Mouse (Mus musculus) spleen, postnatal 0 days (tissue): ENCODE results near the gene Ttc39d. TPM values are rescaled to one million over a fixed set of nuclear protein-coding genes. Genes with fewer than 3 reads are reported as not detected.

ENCODE experiments used
- polyA plus RNA-seq: library from polyadenylated mRNA; unstranded; fragments of >200 nt; fragmentation: Nextera tagmentation; extraction: Ambion mirVana; gene quantifications from 2 replicates; pipeline ENCODE4 v1.2.1, GENCODE M21; 2015

Gene Ttc39d
- 0.05 TPM in 2 replicates for polyA plus RNA-seq

DNA sequence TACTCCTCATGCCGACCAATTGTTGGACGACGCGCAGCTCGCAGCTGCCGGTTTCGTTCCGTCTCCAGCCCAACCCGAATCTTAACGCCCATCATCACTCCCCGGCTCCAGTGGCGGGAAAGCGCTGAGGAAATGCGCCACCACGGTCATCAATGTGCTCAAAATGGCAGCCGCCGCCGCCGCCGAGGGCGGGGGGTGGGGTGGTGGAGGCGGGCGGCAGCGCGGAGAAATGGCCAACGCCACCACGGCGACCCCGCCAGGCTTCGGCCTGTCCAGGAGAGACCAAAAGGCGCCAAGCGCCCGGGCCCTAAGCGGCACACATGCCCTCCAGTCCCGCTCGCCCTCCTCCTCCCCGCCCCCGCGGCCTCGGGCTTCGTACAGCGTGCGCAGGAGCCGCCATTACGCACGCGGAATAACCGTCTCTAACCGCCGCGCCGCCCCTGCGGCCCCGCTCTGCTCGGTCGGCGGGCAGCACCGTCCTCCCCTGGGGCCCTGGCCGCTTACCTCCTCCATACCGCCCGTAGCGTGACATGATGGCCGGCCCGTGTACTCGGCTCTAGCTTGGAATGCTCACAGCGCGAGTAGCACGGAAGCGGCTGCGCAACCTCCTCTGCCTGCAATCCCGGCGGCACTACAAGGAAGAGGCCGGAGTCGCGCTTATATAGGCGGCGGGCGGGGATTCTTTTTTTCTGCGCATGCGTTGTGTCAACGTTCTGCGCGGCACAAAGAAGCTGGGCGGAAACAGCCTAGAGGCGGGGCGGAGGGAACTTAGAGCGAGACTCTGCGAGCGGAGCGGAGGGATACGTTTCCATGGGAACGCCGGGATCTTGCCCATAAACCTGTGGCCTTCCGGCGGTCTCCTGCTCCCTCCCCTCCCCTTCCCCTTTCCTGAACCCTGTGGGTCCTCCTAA is at the start of gene Ttc39d, which contains the start of gene Srsf7:
TSS of gene Ttc39d (plus strand) at position 790 of the 911 bp plus-strand sequence.
TSS of gene Srsf7 (minus strand) at position 637 of the 911 bp plus-strand sequence.

DNA sequence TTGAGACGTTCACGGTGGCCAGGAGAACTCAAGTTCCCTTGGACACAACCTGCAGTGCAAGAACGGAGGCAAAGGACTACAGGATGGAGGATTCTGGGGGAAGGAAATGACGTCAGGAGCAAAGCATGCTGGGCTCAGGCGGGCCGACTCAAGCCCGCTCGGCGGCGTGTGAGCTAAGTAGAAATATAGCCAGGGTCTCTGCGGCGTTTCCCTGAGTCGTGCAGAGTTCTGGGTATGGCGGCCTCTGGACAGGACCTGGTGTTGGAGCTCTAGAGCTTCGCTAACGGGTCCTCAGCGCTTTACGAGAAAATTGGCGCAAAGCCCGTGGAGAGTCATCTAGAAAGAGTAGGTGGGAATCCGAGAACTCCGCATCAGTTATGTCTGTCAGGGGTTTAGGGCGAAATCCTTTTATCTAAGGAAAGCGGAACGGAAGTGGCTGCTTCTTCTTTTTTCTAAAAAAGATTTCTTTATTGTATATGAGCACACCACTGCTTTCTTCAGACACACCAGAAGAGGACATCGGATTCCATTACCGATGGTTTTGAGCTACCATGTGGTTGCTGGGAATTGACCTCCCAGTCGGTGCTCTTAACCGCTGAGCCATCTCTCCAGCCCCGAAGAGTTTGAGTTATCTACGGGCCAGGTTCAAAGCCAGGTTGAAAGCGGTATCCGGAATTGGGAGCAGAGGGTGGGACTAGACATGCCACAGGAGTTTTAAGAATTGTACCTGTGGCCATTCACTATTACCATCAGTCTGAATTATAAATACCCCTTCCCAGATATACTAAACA is 17.3 kb downstream of the Ttc39d start, which contains the start of gene Gemin6:
TSS of gene Gemin6 (plus strand) at position 116 of the 791 bp plus-strand sequence.

Other genes starting within 250 kb of the Ttc39d start
- gene Hnrnpll, start 145.1 kb upstream of the Ttc39d start, polyA plus RNA-seq: 33.0 and 33.6 TPM in 2 replicates
- gene Galm, start 80.0 kb upstream of the Ttc39d start, polyA plus RNA-seq: 4.1 and 6.1 TPM in 2 replicates
- gene Srsf7, start 153 bp upstream of the Ttc39d start, polyA plus RNA-seq: 345 and 353 TPM in 2 replicates
- gene Gemin6, start 17.0 kb downstream of the Ttc39d start, polyA plus RNA-seq: 38.2 and 39.0 TPM in 2 replicates
- 7.7 and 10.4 TPM in 2 replicates for gene Morn2, start 82.7 kb downstream of the Ttc39d start, polyA plus RNA-seq
- 3.2 and 3.6 TPM in 2 replicates for gene Dhx57, start 83.0 kb downstream of the Ttc39d start, polyA plus RNA-seq
- gene Arhgef33, start 99.9 kb downstream of the Ttc39d start, polyA plus RNA-seq: 0.81 and 1.0 TPM in 2 replicates
- 1.2 and 1.4 TPM in 2 replicates for gene Gm10190, start 166.1 kb downstream of the Ttc39d start, polyA plus RNA-seq